Comparison of ENCODE assay signal across 21 mouse cellular contexts in genomic region chr9:70382091-70382490, GRCm38 (mm10). TPM values are rescaled to one million over a fixed set of nuclear protein-coding genes. Genes with fewer than 3 reads are reported as not detected.
DNase-seq lines count a peak whose midpoint lies in the region; ATAC-seq lines count a peak whose summit lies in the region.
"Had no signal": no experiment of that assay in that cellular context is flagged by ENCODE, and none has a peak within 500 bp of the region (broad histone marks: within the 10 kb centered on the region; RNA-seq: fewer than 3 reads in every experiment).

No protein-coding gene starts in this region.

- no peaks in the 10 kb centered on the region for H3K9me3 ChIP-seq in forebrain, embryonic 16.5 days (ENCODE audit: control insufficient read depth, low read length)
- H3K9me3 ChIP-seq: embryonic facial prominence, embryonic 13.5 days; intestine, embryonic 15.5 days; midbrain, embryonic 10.5 days; neural tube, embryonic 12.5 days had no signal

- H3K36me3 ChIP-seq in forebrain, embryonic 16.5 days (ENCODE audit: control insufficient read depth, insufficient read depth) = no peaks in the 10 kb centered on the region

- no peak overlapping the region for H3K27ac ChIP-seq in forebrain, embryonic 16.5 days (ENCODE audit: low read length)
- H3K27ac ChIP-seq: embryonic facial prominence, embryonic 13.5 days; heart, adult 2 months; hindbrain, embryonic 14.5 days; intestine, embryonic 15.5 days; midbrain, embryonic 10.5 days; neural tube, embryonic 12.5 days; stomach, postnatal 0 days had no signal

- no peak overlapping the region for H3K9ac ChIP-seq in forebrain, embryonic 16.5 days (replicated peaks; ENCODE audit: low read depth, low read length)
- H3K9ac ChIP-seq: embryonic facial prominence, embryonic 13.5 days; hindbrain, embryonic 14.5 days; intestine, embryonic 15.5 days; neural tube, embryonic 12.5 days had no signal

- no peaks in the 10 kb centered on the region for H3K27me3 ChIP-seq in forebrain, embryonic 16.5 days (replicated peaks; ENCODE audit: control insufficient read depth, insufficient read depth, low read length)
- H3K27me3 ChIP-seq: embryonic facial prominence, embryonic 13.5 days; intestine, embryonic 15.5 days; neural tube, embryonic 12.5 days had no signal

- no peak overlapping the region for H3K4me3 ChIP-seq in forebrain, embryonic 16.5 days (replicated peaks; ENCODE audit: low read length)
- H3K4me3 ChIP-seq: embryonic facial prominence, embryonic 13.5 days; heart, adult 2 months; intestine, embryonic 15.5 days; midbrain, embryonic 10.5 days; neural tube, embryonic 12.5 days had no signal

- intact Hi-C loops in heart, postnatal 14 days (cut with DNase I) = loop anchor here (10.0 kb wide), 1 partner anchor 357 kb away; no protein-coding TSS in a partner anchor
- intact Hi-C loops in heart, postnatal 36 days (cut with DNase I) = no loop called here
- intact Hi-C loops in gastrocnemius, postnatal 14 days (cut with DNase I; ENCODE audit: low total_unique reads) = no loop called here

- peak; percentile 45 for ATAC-seq in megakaryocyte-erythroid progenitor cell, adult 5-6 weeks (replicated peaks; ENCODE audit: low FRiP score, low TSS enrichment, poor library complexity, severe bottlenecking)
- ATAC-seq in forebrain, embryonic 16.5 days = no peak
- ATAC-seq: forebrain, embryonic 14.5 days; intestine, embryonic 15.5 days had no signal

- no peaks in the 10 kb centered on the region for H3K4me1 ChIP-seq in forebrain, embryonic 16.5 days (replicated peaks; ENCODE audit: control insufficient read depth, insufficient read depth, low read length)
- H3K4me1 ChIP-seq: embryonic facial prominence, embryonic 13.5 days; intestine, embryonic 15.5 days; midbrain, embryonic 10.5 days; neural tube, embryonic 12.5 days had no signal

- WGBS in forebrain, embryonic 16.5 days = 78% methylated on average over 12 of the region's 12 CpGs

- no peak overlapping the region for H3K4me2 ChIP-seq in forebrain, embryonic 16.5 days (ENCODE audit: low read length)
- H3K4me2 ChIP-seq: embryonic facial prominence, embryonic 13.5 days; hindbrain, embryonic 14.5 days; intestine, embryonic 15.5 days; neural tube, embryonic 12.5 days had no signal

- peak; percentile 13 to 23 for DNase-seq in heart, postnatal 14 days
- DNase-seq in heart, postnatal 36 days = no peak
- DNase-seq in MEL-GATA-1-ER (ENCODE audit: extremely low read depth, low read depth) = peak; percentile 88
- DNase-seq in gastrocnemius, postnatal 14 days = peak; percentile 55
- DNase-seq in frontal cortex, adult 2 months (ENCODE audit: extremely low spot score in 1 of 2, low spot score in 1 of 2) = no peak
- DNase-seq: adrenal gland, postnatal 25 days; cerebellum, adult 11 months; kidney, adult 9 months; kidney, postnatal 36 days; lung, postnatal 10 days; right cerebral cortex, postnatal 4 days had no signal

RNA-seq across cellular contexts. Expression of gene Ccnb2, which starts 39.3 kb away (rescaled TPM):
- 1 to 10 TPM; 6.1 to 9.9 TPM for total RNA-seq in heart, postnatal 14 days (2021)
- total RNA-seq in heart, postnatal 36 days (2021) = 1 to 10 TPM; 1.2 to 1.3 TPM
- total RNA-seq in gastrocnemius, postnatal 14 days (2021) = 1 to 10 TPM; 5.3 TPM
- total RNA-seq in megakaryocyte-erythroid progenitor cell, adult 5-6 weeks (2014; fragmentation: Nextera tagmentation) = 88.4 and 91.4 TPM in 2 replicates
- 61.3 and 72.5 TPM in 2 replicates for total RNA-seq in megakaryocyte-erythroid progenitor cell, adult 5-6 weeks (2017)
- polyA plus RNA-seq in frontal cortex, adult 2 months (2012; rRNA removed) = 2.5 and 2.6 TPM in 2 replicates
- 54.9 and 67.1 TPM in 2 replicates for polyA plus RNA-seq in forebrain, embryonic 16.5 days (2015; fragmentation: Nextera tagmentation; extraction: Ambion mirVana)

Comparison
In these comparisons a context has a peak if more than half of its experiments do, and no peak if none do; other contexts are left out.
1. DNase-seq: peak in heart, postnatal 14 days (2 of 2), MEL-GATA-1-ER (single experiment) and gastrocnemius, postnatal 14 days (single experiment); none in heart, postnatal 36 days (0 of 2) and frontal cortex, adult 2 months (0 of 2).
2. RNA of gene Ccnb2, which starts 39.3 kb away (total RNA-seq): 61.3 to 91.4 TPM in megakaryocyte-erythroid progenitor cell, adult 5-6 weeks; 6.1 to 9.9 TPM in heart, postnatal 14 days, 5.3 TPM in gastrocnemius, postnatal 14 days and 1.2 to 1.3 TPM in heart, postnatal 36 days; every median in the first group is over 4 times any median in the second.